Mouse (Mus musculus): ENCODE measurements at regions not wholly inside any gene's neighbourhood (a gene's known extent, or its start where the extent isn't known, plus 50 kb on each side); places are given as distances from the start of the nearest gene placed in this dataset.

DNA sequence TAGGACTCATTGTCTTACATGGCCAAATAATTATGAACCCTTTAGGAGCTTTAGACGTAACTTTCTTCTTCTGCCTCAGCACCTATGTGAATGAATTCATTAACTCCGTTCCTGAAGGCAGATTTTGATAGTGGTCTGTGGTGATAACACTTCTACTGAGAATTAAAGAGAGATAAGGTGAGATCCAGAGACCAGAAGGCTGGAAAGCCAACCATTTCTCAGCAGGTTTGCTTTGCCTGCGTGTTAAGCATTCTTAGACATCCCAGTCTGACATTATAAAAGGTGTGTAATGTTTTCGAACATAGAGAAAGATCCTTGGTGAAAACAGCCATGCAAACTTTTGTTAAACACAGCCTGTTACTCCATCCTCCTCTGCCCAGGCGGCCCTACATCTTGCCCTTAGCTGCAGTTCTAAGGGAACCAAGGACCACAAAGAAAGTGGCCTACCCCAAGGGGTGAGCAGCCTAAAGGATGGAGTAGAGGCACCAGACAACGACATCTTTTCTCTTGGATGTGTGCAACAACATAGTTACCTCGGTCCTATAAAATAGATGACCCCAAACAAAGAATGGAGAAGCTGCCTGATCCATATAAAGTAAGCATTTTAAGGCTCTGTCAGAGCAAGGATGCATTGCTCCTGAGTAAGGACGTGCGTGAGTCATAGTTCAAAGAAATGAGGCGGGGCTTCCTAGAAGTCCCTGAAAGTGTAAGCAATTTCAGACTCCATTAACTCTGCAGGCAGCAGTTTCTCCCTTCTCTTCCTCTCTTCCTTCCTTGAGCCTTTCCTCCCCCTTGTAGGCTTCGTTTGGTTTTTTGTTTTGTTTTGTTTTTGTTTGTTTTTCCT is 55.1 kb upstream of the Xpr1 start:
- DNase-seq (ENCODE audit: low spot score) = peak; percentile 91

DNA sequence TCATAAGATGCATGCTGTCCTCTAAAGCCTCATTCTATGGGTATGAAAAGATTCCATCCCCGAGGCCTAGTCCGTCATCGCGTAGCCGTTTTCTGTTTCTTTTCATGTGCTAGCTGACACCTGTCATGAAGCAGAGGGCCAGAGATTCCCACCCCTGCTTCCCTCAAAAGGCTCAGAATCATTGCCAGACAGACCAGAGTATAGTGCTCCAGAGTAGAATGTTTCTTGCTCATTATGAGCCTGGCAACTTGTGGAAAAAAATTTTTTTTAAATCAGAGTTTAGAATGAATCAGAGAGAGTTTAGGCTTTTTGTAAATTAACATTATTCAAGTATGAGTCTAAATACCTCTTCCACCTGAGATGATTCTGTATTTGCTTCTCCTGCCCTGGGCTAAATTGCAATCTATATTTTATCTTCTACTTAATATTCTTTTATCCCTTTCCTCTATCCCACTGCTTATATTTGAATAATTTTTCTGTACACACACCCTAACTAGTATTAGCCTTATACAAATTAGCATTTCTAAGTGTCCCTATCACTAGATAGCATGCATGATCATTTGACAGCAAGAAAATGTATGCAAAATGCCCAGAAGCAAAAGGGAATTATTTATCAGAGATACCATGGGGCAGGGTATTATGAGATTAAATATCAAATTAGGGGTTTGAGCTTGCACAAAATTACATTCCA is 55.9 kb upstream of the Xpr1 start:
- DNase-seq (ENCODE audit: low spot score) = no peak

DNA sequence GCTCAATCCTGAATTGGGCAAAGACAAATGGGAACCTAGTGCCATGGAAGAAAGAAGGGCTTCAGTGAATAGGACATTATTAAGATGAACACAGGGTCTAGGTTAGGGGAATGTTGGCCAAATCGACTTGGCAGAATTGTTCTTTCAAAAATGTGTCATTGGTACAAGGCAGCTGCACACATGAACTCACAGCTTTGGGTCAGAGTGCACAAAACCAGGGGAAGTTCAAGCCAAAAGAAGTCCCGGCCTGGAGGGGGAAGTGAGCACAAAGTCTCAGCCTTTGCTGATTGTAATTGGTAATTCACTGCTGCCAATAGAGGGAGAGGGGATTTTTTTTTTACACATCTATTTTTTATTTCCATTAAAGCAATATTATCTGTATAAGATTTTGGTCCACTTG is 57.8 kb upstream of the Xpr1 start:
- DNase-seq (ENCODE audit: low spot score) = no peak

DNA sequence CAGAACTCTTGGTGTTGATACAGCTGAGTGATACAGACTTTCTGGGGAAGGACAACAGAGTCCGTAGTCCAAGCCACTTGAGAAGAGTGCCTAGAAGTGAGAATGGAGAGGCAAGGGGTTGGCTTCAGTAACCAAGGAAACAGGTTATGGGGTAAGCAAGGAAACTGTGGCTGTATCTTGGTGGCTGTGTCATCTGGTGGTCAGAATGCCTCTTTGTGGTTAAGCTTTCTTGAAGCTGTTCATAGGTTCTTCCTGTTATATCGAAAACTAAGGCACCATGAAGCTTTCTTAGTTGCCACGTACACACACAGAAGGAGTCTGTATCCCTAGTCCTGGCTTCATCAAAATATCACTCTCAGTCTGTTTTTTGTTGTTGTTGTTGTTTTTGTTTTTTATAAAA is 59.0 kb upstream of the Xpr1 start:
- no peak for DNase-seq (ENCODE audit: low spot score)

DNA sequence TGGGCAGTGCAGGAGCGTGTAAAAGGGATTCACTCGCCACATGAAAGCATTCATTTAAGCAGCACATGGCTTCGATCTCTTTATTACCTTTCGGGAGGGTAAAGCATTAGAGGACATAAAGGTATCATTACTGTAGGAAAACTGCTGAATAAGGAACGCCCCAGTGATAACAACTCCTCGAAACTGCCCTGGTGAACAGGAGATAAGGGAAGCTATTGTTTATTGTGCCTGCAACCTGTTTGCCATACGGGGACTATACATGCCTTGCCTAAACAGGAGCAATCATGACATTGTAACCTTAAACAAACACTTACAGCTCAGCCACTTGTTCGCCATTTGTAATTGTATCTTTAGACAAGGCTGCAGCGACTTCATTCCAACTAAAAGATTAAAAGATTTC is 64.9 kb upstream of the Xpr1 start:
- no peak for DNase-seq (ENCODE audit: low spot score)

DNA sequence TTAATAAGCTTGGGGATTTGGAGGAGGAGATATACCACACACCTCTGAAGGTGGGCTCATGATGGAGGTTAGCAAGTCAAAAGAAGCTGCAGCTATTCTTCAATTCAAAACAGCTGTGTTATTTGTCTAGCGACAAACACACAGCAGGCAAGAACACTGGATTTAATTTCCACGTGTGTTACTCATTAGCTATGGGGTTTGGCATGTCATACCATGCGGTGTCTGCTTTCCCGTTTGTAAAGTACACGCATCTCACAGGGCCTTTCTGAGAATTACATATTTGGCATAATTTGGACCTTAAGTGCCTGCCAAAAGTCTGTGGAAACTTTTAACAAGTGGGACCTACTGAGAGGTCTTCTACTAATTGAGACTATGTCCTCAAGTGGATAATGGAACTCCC is 65.5 kb upstream of the Xpr1 start:
- DNase-seq (ENCODE audit: low spot score) = no peak

DNA sequence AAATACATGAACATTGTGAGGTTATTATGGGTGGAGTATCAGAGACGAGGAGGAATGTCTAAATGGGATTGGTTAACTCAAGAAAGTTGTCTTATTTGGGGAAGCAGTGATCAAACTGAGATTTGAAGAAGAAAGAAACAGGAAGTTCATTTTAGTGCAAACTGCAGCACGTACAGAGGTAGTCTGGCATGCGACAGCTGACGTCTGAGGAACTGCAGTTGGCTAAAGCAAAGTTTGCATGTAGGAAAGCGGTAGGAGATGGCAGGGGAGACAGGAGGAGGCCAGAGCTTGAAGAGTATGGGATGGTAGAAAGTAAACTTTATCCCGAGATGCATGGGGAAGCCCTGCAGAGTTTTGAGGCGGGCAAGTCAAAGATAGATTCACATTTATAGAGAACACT is 66.5 kb upstream of the Xpr1 start:
- no peak for DNase-seq (ENCODE audit: low spot score)

DNA sequence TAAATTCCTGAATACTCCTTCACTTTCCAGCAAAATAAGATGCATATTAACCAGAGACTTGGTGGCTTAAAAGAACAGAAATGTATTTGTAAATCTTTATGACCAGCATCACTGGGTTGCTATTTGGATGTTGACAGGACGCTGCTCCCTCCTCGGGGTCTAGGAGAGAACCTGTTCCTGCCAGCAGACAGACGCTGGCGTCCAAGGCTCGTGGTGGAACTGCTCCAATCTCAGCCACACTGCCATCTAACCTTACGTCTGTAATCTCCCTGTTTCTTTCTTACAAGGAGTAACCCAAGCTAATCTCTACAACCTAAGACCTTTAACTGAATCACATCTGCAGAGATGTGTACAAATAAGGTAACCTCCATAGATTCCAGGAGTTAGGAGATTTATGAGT is 70.1 kb upstream of the Acbd6 start:
- no peak for DNase-seq (ENCODE audit: low spot score)

DNA sequence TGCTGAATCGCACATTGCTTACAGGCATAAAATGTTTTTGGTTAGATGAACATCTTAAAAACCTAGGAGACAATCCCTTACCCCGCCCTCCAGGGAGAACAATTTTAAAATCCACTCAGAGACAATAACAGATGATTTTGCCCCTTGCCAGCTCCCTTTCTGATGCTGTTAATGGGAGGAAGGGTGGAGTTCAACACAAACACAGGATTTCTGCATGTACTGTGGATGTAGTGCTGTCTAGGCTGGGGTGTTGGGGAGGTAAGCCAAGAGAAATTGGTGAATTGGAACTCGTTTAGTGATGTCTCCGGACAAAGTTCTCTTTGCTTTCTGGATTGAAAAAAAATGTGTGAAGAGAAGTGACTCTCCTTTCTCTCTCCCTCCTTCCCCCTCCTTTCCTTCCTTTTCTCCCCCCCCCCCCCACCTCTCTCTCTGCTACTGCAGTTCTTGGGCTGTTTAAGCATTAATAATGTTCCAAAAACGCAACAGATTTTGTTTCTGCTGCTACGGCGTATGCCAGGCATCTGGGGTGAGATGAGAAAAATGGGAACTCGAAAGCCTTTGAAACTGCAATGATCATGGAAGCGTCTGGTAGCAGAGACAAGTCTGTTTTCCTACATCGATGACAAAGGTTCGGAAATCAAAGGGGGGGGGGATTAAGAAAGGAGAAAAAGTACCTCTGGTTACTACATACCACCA is 68.8 kb upstream of the Acbd6 start:
- no peak for DNase-seq (ENCODE audit: low spot score)

DNA sequence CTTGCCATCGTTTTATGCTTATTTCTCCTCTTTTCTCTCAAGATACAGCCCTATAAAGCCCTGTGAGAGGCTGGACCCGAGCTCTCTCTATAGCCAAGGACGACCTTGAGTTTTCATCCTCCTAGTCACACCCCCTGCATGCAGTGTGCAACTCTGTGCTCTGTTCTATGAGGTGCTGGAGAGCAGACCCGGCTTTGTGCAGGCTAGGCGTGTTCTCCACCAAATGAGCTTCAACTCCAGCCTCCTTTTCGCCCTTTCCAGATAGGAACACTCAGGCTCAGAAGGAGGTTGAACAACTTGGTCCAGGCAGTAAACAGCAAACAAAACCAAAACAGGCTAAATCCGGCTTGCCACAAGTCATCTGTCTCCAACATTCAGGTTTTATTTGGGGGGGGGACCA is 67.8 kb upstream of the Acbd6 start:
- no peak for DNase-seq (ENCODE audit: low spot score)

DNA sequence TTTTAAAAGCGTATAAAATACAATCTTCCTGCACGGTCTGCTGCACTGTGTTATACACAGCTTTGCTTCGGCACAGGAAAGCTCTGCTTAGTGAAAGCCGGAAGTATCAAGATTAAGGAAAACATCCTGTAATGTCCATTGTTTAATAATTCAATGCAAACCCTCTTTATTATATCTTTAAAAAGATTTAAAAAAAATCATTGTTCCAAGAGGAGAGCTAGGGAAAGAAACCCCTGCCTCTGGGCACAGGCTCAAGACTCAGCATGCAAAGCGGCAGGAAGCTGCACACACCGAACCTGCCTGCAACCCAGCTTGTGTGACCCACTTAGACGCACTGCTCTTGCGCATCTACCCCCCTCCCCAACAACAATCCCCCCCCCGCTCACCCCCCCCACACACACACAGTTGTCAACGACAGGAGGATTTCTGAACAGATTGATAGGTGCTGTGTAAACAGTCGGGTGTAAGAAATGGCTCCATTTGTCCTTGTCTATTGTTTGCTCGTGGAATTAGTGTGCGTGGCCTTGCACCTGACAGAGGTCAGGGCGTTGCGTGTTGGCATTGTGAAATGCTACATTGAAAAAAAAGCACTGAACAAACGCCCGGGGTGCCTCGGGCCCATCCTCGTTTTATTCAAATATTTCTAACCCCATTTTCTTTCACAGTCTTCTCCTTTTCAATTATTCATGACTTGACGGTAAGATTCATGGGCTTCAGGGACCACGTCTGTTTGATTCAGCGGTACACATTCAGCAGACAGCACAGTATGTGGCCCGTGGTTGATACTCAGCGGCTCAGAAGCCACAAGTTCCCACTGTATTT is 66.5 kb upstream of the Acbd6 start:
- DNase-seq (ENCODE audit: low spot score) = no peak

DNA sequence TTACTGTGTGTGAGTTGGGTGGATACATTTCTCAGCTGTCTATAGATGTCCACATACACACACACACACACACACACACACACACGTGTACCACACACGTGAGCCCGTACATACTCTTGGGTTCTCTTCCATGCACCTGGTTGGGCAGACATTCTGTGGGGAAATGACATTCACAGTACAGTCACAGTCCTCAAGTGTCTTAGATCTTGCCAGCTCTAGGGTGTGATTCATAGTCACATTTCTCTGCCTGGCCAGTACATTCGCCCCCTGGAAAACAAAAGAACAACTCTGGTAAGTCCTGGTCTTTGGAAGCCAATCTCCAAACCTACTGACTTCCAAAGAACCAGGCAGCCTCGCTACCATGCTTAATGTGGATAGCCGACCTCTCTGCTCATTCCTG is 64.6 kb upstream of the Acbd6 start:
- DNase-seq (ENCODE audit: low spot score) = no peak

DNA sequence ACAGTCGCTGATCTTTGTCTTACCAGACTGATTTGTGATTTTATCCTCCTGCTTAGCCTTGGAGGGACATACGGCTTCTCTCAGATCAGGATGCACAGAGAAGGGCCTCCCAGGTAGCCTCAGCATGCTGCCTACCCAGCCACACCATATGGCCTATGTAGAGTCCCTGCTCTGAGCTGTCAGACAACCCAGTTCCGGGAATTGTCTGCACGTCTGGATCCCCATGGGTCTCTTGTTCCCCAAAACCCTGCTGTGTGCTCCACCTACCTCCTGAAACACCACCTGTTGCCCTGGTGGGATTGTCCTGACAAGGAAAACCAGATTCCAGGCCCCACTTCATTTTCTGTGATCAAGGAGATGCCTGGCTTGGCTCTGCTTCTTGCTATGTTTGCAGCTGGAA is 64.1 kb upstream of the Acbd6 start:
- no peak for DNase-seq (ENCODE audit: low spot score)

DNA sequence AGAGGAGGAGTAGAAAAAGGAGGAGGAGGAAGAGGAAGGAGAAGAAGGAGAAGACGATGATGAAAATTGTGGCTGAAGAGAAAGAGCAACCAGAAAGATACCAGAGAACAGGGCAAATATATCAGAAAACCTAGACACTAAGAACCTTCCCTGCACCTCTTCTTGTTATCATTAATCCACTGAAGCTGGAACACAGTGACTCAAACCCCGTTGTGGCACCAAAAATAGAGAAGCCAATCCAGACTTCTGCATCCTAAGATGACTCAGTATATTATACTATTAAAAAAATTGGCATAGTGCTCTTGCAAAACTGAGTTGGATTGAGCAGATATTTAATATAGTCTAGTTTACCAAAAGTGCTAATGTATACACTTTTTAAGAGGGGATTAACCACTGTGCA is 63.6 kb upstream of the Acbd6 start:
- DNase-seq (ENCODE audit: low spot score) = no peak

DNA sequence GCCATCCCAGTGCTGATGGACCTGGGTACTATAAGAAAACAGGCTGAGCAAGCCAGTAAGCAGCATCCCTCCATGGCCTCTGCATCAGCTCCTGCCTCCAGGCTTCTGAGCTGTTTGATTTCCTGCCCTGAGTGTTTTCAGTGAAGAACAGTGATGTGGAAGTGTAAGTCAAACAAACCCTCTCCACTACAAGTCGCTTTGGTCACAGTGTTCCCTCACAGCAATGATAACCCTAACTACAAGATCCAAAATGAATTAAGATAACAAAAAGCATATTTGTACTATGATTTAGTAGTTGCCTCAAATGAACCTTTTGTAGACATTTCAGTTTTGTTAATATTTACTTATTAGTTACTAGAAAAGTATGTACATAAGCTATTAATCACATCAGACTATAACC is 58.2 kb upstream of the Acbd6 start:
- no peak for DNase-seq (ENCODE audit: low spot score)

DNA sequence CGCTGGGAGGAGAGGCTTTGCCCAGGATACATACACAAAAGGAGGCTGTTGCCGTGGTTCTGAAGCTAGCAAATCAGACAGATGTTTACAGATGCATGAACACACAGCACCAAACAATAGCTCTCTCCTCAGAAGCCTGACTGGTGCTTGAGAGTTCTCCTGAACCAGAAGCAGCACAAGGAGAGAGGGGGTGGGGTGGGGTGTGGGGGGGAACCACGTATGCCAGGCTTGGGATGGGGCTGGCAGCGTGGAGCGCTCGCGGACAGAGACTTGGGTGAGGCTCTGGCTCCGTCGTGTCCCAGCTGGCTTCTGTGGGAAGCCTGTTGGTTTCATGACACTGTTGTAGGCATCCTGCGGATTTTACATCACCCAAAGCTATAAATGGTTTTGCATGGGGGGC is 55.1 kb upstream of the Acbd6 start:
- no peak for DNase-seq (ENCODE audit: low spot score)

DNA sequence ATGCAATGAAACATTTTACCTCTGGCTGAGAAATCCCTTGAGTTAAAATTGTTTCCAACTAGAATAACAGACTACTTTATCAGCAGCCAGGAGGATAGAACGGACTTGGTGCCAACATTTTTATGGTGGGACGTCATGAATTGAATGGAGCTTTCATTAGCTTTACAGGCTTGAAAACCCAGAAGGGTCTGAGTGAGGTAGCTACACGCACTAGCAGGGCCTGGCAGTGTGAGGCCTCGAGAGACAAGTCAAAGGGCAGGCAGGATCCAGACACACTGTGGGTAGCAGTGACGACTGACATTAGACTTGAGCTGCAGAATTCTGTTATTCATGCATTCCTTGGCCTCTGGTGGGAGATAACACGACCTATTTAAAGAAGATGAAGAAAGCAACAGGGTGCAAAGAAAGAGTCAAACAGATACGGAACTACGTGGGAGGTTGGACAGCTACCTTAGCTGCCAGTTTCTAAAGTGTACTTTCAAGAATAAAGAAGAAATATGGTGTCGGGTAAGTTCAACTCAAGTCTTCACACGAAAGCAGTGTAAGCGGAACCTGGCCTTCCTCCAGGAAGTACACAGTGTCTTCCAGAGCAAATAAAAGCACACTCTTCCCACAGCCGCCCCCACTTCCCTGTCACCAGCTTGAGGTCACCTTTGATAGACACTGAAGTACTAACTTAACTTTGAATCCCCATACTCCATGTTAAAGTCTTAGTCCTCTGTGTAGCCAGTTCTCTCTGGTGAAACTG is 53.2 kb upstream of the Acbd6 start:
- DNase-seq (ENCODE audit: low spot score) = no peak

DNA sequence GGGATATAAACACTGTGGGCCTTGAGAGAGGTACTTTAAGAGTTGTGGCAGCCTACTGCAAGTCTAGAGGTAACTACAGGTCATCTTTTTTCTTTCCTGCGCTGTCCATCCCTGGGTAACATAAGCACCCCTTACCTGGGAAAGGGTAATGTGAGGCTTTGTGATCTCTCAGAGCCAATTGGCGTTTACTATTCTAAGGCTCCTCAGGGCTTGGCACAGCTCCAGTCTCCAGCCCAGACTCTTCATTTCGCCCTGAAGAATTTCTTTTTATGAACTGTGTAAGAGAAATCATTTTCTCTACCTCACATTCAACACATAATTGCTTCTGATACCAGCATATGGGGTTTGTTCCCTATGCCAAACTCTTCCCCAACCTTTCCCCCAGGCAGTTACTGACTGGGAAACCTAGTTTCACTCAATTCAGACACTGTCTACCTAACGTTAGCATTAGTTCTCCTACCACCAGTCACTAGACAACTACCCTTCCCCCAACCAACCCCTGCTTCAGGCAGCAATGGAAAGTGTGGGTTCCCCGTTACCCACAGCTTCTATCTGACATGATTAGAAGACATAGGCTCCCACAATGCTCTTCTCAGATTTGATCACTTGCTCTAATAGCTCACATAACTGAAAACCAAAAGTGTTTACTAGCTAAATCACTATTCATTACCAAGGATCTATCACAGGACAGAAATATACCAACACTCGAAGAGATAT is 52.4 kb upstream of the Acbd6 start:
- no peak for DNase-seq (ENCODE audit: low spot score)
